Mouse (Mus musculus) neural tube, embryonic 14.5 days (tissue): Measurements from ENCODE around the gene Mff. TPM values are rescaled to one million over a fixed set of nuclear protein-coding genes. Genes with fewer than 3 reads are reported as not detected.

ENCODE experiments used
- ATAC-seq: fragments of 200-750 bp; cut with Nextera tagmentation; 2 replicates; pipeline ENCODE4 v1.8.0; 2017; ENCODE audit warnings: low read depth, mild to moderate bottlenecking, moderate TSS enrichment, moderate library complexity
- H3K27ac ChIP-seq: fragments of 300-500 bp; sonication (generic); 2 replicates; pipeline ENCODE4 v1.5.1; 2014; ENCODE audit warnings: low read depth, mild to moderate bottlenecking, control low read depth, low read length, moderate library complexity, mixed read lengths
- H3K27me3 ChIP-seq: fragments of 300-500 bp; sonication (generic); 2 replicates; pipeline ENCODE4 v1.6.1; 2014; ENCODE audit warnings: low read length; ENCODE audit not compliant: control insufficient read depth, insufficient read depth
- H3K36me3 ChIP-seq: fragments of 300-500 bp; sonication (generic); 2 replicates; pipeline ENCODE4 v1.6.1; 2014; ENCODE audit warnings: low read length, mixed read lengths; ENCODE audit not compliant: control insufficient read depth, insufficient read depth
- H3K4me1 ChIP-seq: fragments of 300-500 bp; sonication (generic); 2 replicates; pipeline ENCODE4 v1.6.1; 2014; ENCODE audit warnings: low read length; ENCODE audit not compliant: control insufficient read depth, insufficient read depth
- H3K4me2 ChIP-seq: fragments of 300-500 bp; sonication (generic); 2 replicates; pipeline ENCODE4 v1.6.1; 2014; ENCODE audit warnings: mild to moderate bottlenecking, low read depth, low read length, control low read depth
- H3K4me3 ChIP-seq: fragments of 300-500 bp; sonication (generic); 2 replicates; pipeline ENCODE4 v1.5.1; 2014; ENCODE audit warnings: low read depth, low read length, control low read depth, mixed read lengths
- H3K9ac ChIP-seq: fragments of 300-500 bp; sonication (generic); replicated peaks from 2 replicates; pipeline ENCODE4 v1.6.1; 2014; ENCODE audit warnings: low read depth, mild to moderate bottlenecking, control low read depth, low read length, mixed read lengths
- H3K9me3 ChIP-seq: fragments of 300-500 bp; sonication (generic); 2 replicates; pipeline ENCODE4 v1.6.1; 2016; ENCODE audit warnings: low read length; ENCODE audit not compliant: control insufficient read depth
- WGBS: fragments of 180-500 bp; shearing (Covaris S2); extraction: QIAGEN DNeasy Blood & Tissue Kit; methylation state at CpG from one replicate; pipeline ENCODE4 v1.1.7; 2014; 5-methylcytosine and 5-hydroxymethylcytosine counted together
- polyA plus RNA-seq: library from polyadenylated mRNA; unstranded; fragments of >200 nt; fragmentation: Nextera tagmentation; extraction: Ambion mirVana; gene quantifications from 2 replicates; pipeline ENCODE4 v1.2.1, GENCODE M21; 2014

The Mff gene
- polyA plus RNA-seq, 1 experiment from 2014 or later, result 460 TPM

- ATAC-seq, result no peak
- H3K9me3 ChIP-seq, result no peaks in the 10 kb centered on the region
- no peak overlapping the region for H3K27ac ChIP-seq
- no peaks in the 10 kb centered on the region for H3K27me3 ChIP-seq
- no peak overlapping the region for H3K9ac ChIP-seq
- peaks cover 3% of the 10 kb centered on the region; the same call in 1 of the 2 replicates for H3K4me1 ChIP-seq
- H3K4me3 ChIP-seq, result no peak overlapping the region
- no peaks in the 10 kb centered on the region for H3K36me3 ChIP-seq
- no peak overlapping the region for H3K4me2 ChIP-seq
- WGBS, result 82% methylated on average over 18 of the region's 18 CpGs
Measured at GRCm38 (mm10) chr1:82795702-82796443, 71.2 kb downstream of the Mff start.

GRCm38 (mm10) chr1:82797088-82797487 lies 72.4 kb downstream of the Mff start:
- Histone ChIP-seq H3K4me1 (peaks cover 3% of the 10 kb centered on the region; the same call in 1 of the 2 replicates), H3K4me3 (no peak overlapping the region), H3K9ac (no peak overlapping the region), H3K9me3 (no peaks in the 10 kb centered on the region), H3K27ac (no peak overlapping the region), H3K36me3 (no peaks in the 10 kb centered on the region), H3K4me2 (no peak overlapping the region), H3K27me3 (no peaks in the 10 kb centered on the region)
- ATAC-seq, result no peak
- WGBS, result 92% methylated on average over 4 of the region's 4 CpGs

GRCm38 (mm10) chr1:82798304-82798703 lies 73.6 kb downstream of the Mff start:
- no peak; the same call in 1 of the 2 replicates for ATAC-seq
- Histone ChIP-seq H3K27ac (no peak overlapping the region), H3K36me3 (no peaks in the 10 kb centered on the region), H3K27me3 (no peaks in the 10 kb centered on the region), H3K4me2 (no peak overlapping the region), H3K4me3 (no peak overlapping the region), H3K9me3 (no peaks in the 10 kb centered on the region), H3K4me1 (peaks cover 3% of the 10 kb centered on the region; the same call in 1 of the 2 replicates), H3K9ac (no peak overlapping the region)
- WGBS, result 35% methylated on average over 5 of the region's 5 CpGs

GRCm38 (mm10) chr1:82798922-82799321 lies 74.2 kb downstream of the Mff start:
- Histone ChIP-seq H3K9ac (no peak overlapping the region), H3K27me3 (no peaks in the 10 kb centered on the region), H3K4me2 (no peak overlapping the region), H3K36me3 (no peaks in the 10 kb centered on the region), H3K27ac (no peak overlapping the region), H3K4me3 (no peak overlapping the region), H3K4me1 (peaks cover 3% of the 10 kb centered on the region; the same call in 1 of the 2 replicates), H3K9me3 (no peaks in the 10 kb centered on the region)
- ATAC-seq, result no peak
- 75% methylated on average over 4 of the region's 4 CpGs for WGBS

GRCm38 (mm10) chr1:82801105-82801783 lies 76.6 kb downstream of the Mff start:
- WGBS, result 76% methylated on average over 12 of the region's 12 CpGs
- no peaks in the 10 kb centered on the region for H3K27me3 ChIP-seq

More at GRCm38 (mm10) chr1:82801105-82801783, 76.6 kb downstream of the Mff start:
- H3K4me2 ChIP-seq, result no peak overlapping the region
- H3K27ac ChIP-seq, result no peak overlapping the region
- H3K36me3 ChIP-seq, result no peaks in the 10 kb centered on the region
- H3K9ac ChIP-seq, result no peak overlapping the region
- H3K4me1 ChIP-seq, result peaks cover 3% of the 10 kb centered on the region; the same call in 1 of the 2 replicates
- no peak for ATAC-seq
- H3K9me3 ChIP-seq, result no peaks in the 10 kb centered on the region
- no peak overlapping the region for H3K4me3 ChIP-seq

Other genes with a start within 250 kb of the Mff start
- gene Col4a4, start 138.0 kb upstream of the Mff start, polyA plus RNA-seq, result 0.24 TPM in 2 replicates
- gene Col4a3, start 138.0 kb upstream of the Mff start, polyA plus RNA-seq, result 0.09 and 0.33 TPM in 2 replicates
- not detected in 2 replicates for gene Tm4sf20, start 43.6 kb downstream of the Mff start, polyA plus RNA-seq
- not detected in 2 replicates for gene Gm47791, start 46.4 kb downstream of the Mff start, polyA plus RNA-seq
- gene Agfg1, start 114.6 kb downstream of the Mff start, polyA plus RNA-seq, result 39.5 and 45.9 TPM in 2 replicates
- not detected in 2 replicates for gene A030005L19Rik, start 188.4 kb downstream of the Mff start, polyA plus RNA-seq
- not detected in 2 replicates for gene A030014E15Rik, start 200.0 kb downstream of the Mff start, polyA plus RNA-seq
- gene Gm6217, start 206.5 kb downstream of the Mff start, polyA plus RNA-seq, result not detected in 2 replicates
- not detected in 2 replicates for gene A030003K21Rik, start 218.5 kb downstream of the Mff start, polyA plus RNA-seq
- gene Gm7544, start 231.1 kb downstream of the Mff start, polyA plus RNA-seq, result not detected in 2 replicates
- gene Gm47955, start 235.4 kb downstream of the Mff start, polyA plus RNA-seq, result not detected in 2 replicates